ENCODE assay signal across 8 mouse cellular contexts in the genomic region with DNA sequence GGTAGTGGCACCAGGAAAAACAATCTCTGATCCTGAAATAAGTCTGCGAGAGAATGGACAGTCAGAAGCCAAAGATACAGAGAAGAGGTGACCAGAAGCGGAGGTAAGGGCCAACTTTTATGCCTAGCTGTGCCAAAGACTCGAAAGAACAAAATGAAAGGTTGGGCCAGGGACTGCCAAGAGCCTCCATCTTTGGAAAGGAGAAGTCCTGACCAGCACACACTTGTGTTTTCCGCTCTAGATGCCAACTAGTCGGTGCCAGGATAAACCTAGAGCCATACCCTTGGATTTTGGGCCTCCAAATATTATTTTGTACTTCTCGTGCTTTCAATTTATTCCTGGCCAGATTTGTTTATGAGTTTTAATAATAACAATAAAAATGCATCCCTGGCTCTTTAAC. TPM values are rescaled to one million over a fixed set of nuclear protein-coding genes. Genes with fewer than 3 reads are reported as not detected.
DNase-seq lines count a peak whose midpoint lies in the region; ATAC-seq and TF ChIP-seq lines count a peak whose summit lies in the region.

No protein-coding gene starts in this region.

- peak overlapping the region; percentile 37 for H3K4me3 ChIP-seq in forebrain, embryonic 10.5 days
- no peak overlapping the region for H3K4me3 ChIP-seq in hindbrain, embryonic 16.5 days (ENCODE audit: low read length)
- H3K4me3 ChIP-seq in midbrain, postnatal 0 days (ENCODE audit: low read depth, low read length): no peak overlapping the region

- intact Hi-C loops in heart, postnatal 14 days (cut with DNase I): loop anchor here (2.0 kb wide), 1 partner anchor 20 kb away; no protein-coding TSS in a partner anchor

- H3K9ac ChIP-seq in hindbrain, embryonic 16.5 days (ENCODE audit: low read depth, low read length): no peak overlapping the region
- no peak overlapping the region for H3K9ac ChIP-seq in midbrain, postnatal 0 days (replicated peaks; ENCODE audit: low read length, poor library complexity, severe bottlenecking)

- peak overlapping the region; percentile 82 for H3K27ac ChIP-seq in forebrain, embryonic 10.5 days
- H3K27ac ChIP-seq in hindbrain, embryonic 16.5 days (ENCODE audit: low read depth, low read length): peak overlapping the region; percentile 76
- H3K27ac ChIP-seq in midbrain, postnatal 0 days (ENCODE audit: low read depth, low read length): peak overlapping the region; percentile 43; the same call in 1 of the 2 replicates

- TF ChIP-seq CTCF in midbrain, postnatal 0 days (IDR thresholded peaks at IDR 0.05): no peak

- H3K27me3 ChIP-seq in forebrain, embryonic 10.5 days (ENCODE audit: poor library complexity, severe bottlenecking): no peaks in the 10 kb centered on the region
- no peaks in the 10 kb centered on the region for H3K27me3 ChIP-seq in hindbrain, embryonic 16.5 days (replicated peaks; ENCODE audit: control insufficient read depth, insufficient read depth, low read length)
- no peaks in the 10 kb centered on the region for H3K27me3 ChIP-seq in midbrain, postnatal 0 days (ENCODE audit: insufficient read depth, low read length)

- peak overlapping the region; percentile 46 for H3K4me2 ChIP-seq in hindbrain, embryonic 16.5 days (ENCODE audit: low read length)
- H3K4me2 ChIP-seq in midbrain, postnatal 0 days (ENCODE audit: low read depth, low read length, poor library complexity, severe bottlenecking): peak overlapping the region; percentile 42; the same call in 1 of the 2 replicates

- WGBS in forebrain, embryonic 10.5 days: 84% methylated on average over 6 of the region's 6 CpGs
- 53% methylated on average over 6 of the region's 6 CpGs for WGBS in hindbrain, embryonic 16.5 days
- 60% methylated on average over 6 of the region's 6 CpGs for WGBS in midbrain, postnatal 0 days

- peak; percentile 61 to 73 for DNase-seq in heart, adult 18-20 months
- DNase-seq in heart, postnatal 14 days: no peak
- DNase-seq in forebrain, embryonic 10.5 days (ENCODE audit: extremely low spot score, low spot score): no peak
- DNase-seq in midbrain, postnatal 0 days (ENCODE audit: low spot score): peak; percentile 24
- no peak for DNase-seq in left cerebral cortex, adult 18-20 months (ENCODE audit: low spot score in 2 of 2)
- no peak for DNase-seq in left cerebral cortex, adult 9 months (ENCODE audit: low spot score in 2 of 2)

- no peaks in the 10 kb centered on the region for H3K9me3 ChIP-seq in forebrain, embryonic 10.5 days
- no peaks in the 10 kb centered on the region for H3K9me3 ChIP-seq in hindbrain, embryonic 16.5 days (ENCODE audit: control insufficient read depth, low read length)
- H3K9me3 ChIP-seq in midbrain, postnatal 0 days (ENCODE audit: low read length): no peaks in the 10 kb centered on the region

- peaks cover 54% of the 10 kb centered on the region for H3K36me3 ChIP-seq in forebrain, embryonic 10.5 days (replicated peaks)
- no peaks in the 10 kb centered on the region for H3K36me3 ChIP-seq in hindbrain, embryonic 16.5 days (ENCODE audit: control insufficient read depth, insufficient read depth, low read length)
- H3K36me3 ChIP-seq in midbrain, postnatal 0 days (ENCODE audit: insufficient read depth, low read length): no peaks in the 10 kb centered on the region

- H3K4me1 ChIP-seq in forebrain, embryonic 10.5 days: peaks cover 81% of the 10 kb centered on the region
- peaks cover 59% of the 10 kb centered on the region for H3K4me1 ChIP-seq in hindbrain, embryonic 16.5 days (ENCODE audit: control insufficient read depth, insufficient read depth, low read depth, low read length)
- peaks cover 24% of the 10 kb centered on the region; the same call in 1 of the 2 replicates for H3K4me1 ChIP-seq in midbrain, postnatal 0 days (ENCODE audit: insufficient read depth, low read length)

- ATAC-seq in hindbrain, embryonic 16.5 days: no peak
- ATAC-seq in midbrain, postnatal 0 days (ENCODE audit: low FRiP score): no peak
- no peak for ATAC-seq in monocyte, adult 5-6 weeks (replicated peaks; ENCODE audit: insufficient number of reproducible peaks, low FRiP score, low TSS enrichment, poor library complexity, severe bottlenecking)

RNA-seq across cellular contexts. Expression of gene Arid1a, which starts 27.6 kb away (rescaled TPM):
- total RNA-seq in heart, adult 18-20 months (2021): 10 to 100 TPM; 31.3 to 34.9 TPM
- total RNA-seq in heart, postnatal 14 days (2021): 10 to 100 TPM; 45.2 to 48.8 TPM
- 35.3 and 38.8 TPM in 2 replicates for polyA plus RNA-seq in forebrain, embryonic 10.5 days (2016; fragmentation: Nextera tagmentation; extraction: Ambion mirVana)
- polyA plus RNA-seq in hindbrain, embryonic 16.5 days (2015; fragmentation: Nextera tagmentation; extraction: Ambion mirVana): 24.2 and 25.2 TPM in 2 replicates
- total RNA-seq in midbrain, postnatal 0 days (2014; rRNA removed): 59.1 and 66.2 TPM in 2 replicates
- polyA plus RNA-seq in midbrain, postnatal 0 days (2015; fragmentation: Nextera tagmentation; extraction: Ambion mirVana): 16.7 and 19.5 TPM in 2 replicates
- total RNA-seq in left cerebral cortex, adult 18-20 months (2021): 10 to 100 TPM; 83.3 to 86.2 TPM
- total RNA-seq in monocyte, adult 5-6 weeks (2017): 30.6 to 80.8 TPM (median 34.0 TPM) in 3 replicates

RNA-seq across cellular contexts. Expression of gene Pigv, which starts 56.6 kb away (rescaled TPM):
- total RNA-seq in heart, adult 18-20 months (2021): 10 to 100 TPM; 12.5 to 12.7 TPM
- 10 to 100 TPM; 10.4 to 10.7 TPM for total RNA-seq in heart, postnatal 14 days (2021)
- polyA plus RNA-seq in forebrain, embryonic 10.5 days (2016; fragmentation: Nextera tagmentation; extraction: Ambion mirVana): 16.3 and 17.3 TPM in 2 replicates
- polyA plus RNA-seq in hindbrain, embryonic 16.5 days (2015; fragmentation: Nextera tagmentation; extraction: Ambion mirVana): 14.1 and 15.9 TPM in 2 replicates
- total RNA-seq in midbrain, postnatal 0 days (2014; rRNA removed): 8.9 and 15.9 TPM in 2 replicates
- 13.5 and 14.8 TPM in 2 replicates for polyA plus RNA-seq in midbrain, postnatal 0 days (2015; fragmentation: Nextera tagmentation; extraction: Ambion mirVana)
- total RNA-seq in left cerebral cortex, adult 18-20 months (2021): 1 to 10 TPM; 7.1 to 9.7 TPM
- 3.5 to 16.0 TPM (median 5.7 TPM) in 3 replicates for total RNA-seq in monocyte, adult 5-6 weeks (2017)

Comparison
In these comparisons a context has a peak if more than half of its experiments do, and no peak if none do; other contexts are left out.
1. DNase-seq: peak in heart, adult 18-20 months (2 of 2) and midbrain, postnatal 0 days (single experiment); none in heart, postnatal 14 days (0 of 2), forebrain, embryonic 10.5 days (single experiment), left cerebral cortex, adult 18-20 months (0 of 2) and left cerebral cortex, adult 9 months (0 of 2).
2. Peak in every context shown above with its lines, with median percentiles within 50 percentile points of each other: H3K27ac ChIP-seq.